ENCODE assay signal across 21 mouse cellular contexts in the genomic region with DNA sequence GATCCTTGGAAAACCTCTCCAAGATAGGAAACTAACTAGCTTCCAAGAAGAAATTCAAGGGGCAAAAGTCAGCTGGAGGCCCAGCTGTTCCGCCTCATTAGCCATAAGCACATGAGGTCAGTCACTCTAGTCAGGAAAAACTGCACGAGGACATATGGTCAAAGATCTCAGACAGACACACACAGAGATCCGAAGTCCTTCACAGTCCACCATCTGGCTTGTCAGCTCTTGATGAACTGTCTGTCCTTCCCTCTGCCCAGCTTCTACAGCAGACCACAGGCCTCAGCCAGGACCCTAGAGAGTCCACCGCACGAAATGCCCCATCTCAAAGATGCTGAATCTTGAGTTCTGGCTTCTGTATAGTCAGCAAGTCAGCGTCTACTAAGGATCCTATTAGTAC. TPM values are rescaled to one million over a fixed set of nuclear protein-coding genes. Genes with fewer than 3 reads are reported as not detected.
DNase-seq lines count a peak whose midpoint lies in the region; ATAC-seq lines count a peak whose summit lies in the region.
"Had no signal": no experiment of that assay in that cellular context is flagged by ENCODE, and none has a peak within 500 bp of the region (broad histone marks: within the 10 kb centered on the region; RNA-seq: fewer than 3 reads in every experiment).

No protein-coding gene starts in this region.

- WGBS in lung, embryonic 16.5 days, result 64% methylated on average over 6 of the region's 6 CpGs
- WGBS in kidney, embryonic 16.5 days, result 19% methylated on average over 6 of the region's 6 CpGs
- WGBS in hindbrain, embryonic 14.5 days, result 64% methylated on average over 6 of the region's 6 CpGs
- WGBS in midbrain, embryonic 16.5 days, result 83% methylated on average over 6 of the region's 6 CpGs

- H3K4me2 ChIP-seq in lung, embryonic 16.5 days (ENCODE audit: low read depth, low read length), result no peak overlapping the region
- no peak overlapping the region for H3K4me2 ChIP-seq in kidney, embryonic 16.5 days (replicated peaks; ENCODE audit: low read depth, low read length)
- H3K4me2 ChIP-seq in hindbrain, embryonic 14.5 days (replicated peaks), result no peak overlapping the region
- H3K4me2 ChIP-seq in midbrain, embryonic 16.5 days (ENCODE audit: low read length), result no peak overlapping the region
- H3K4me2 ChIP-seq: forebrain, embryonic 13.5 days; heart, embryonic 15.5 days; midbrain, embryonic 12.5 days had no signal

- H3K4me3 ChIP-seq in lung, embryonic 16.5 days (ENCODE audit: low read length), result no peak overlapping the region
- H3K4me3 ChIP-seq in kidney, embryonic 16.5 days (ENCODE audit: low read length), result no peak overlapping the region
- no peak overlapping the region for H3K4me3 ChIP-seq in hindbrain, embryonic 14.5 days (replicated peaks; ENCODE audit: low read length)
- H3K4me3 ChIP-seq in midbrain, embryonic 16.5 days (ENCODE audit: low read depth, low read length), result no peak overlapping the region
- H3K4me3 ChIP-seq: forebrain, embryonic 13.5 days; heart, embryonic 15.5 days; left cerebral cortex, adult 2 months; limb, embryonic 10.5 days; midbrain, embryonic 12.5 days had no signal

- H3K4me1 ChIP-seq in lung, embryonic 16.5 days (replicated peaks; ENCODE audit: control insufficient read depth, insufficient read depth, low read length), result 0 out of 2 replicates have a peak, but pooled peaks cover 4% of the 10 kb centered on the region
- H3K4me1 ChIP-seq in kidney, embryonic 16.5 days (ENCODE audit: insufficient read depth, low read length), result peaks cover 36% of the 10 kb centered on the region
- no peaks in the 10 kb centered on the region for H3K4me1 ChIP-seq in hindbrain, embryonic 14.5 days (replicated peaks; ENCODE audit: control insufficient read depth, insufficient read depth, low read length)
- no peaks in the 10 kb centered on the region for H3K4me1 ChIP-seq in midbrain, embryonic 16.5 days (ENCODE audit: control insufficient read depth, insufficient read depth, low read length)
- H3K4me1 ChIP-seq: forebrain, embryonic 13.5 days; midbrain, embryonic 12.5 days had no signal

- H3K9me3 ChIP-seq in lung, embryonic 16.5 days (ENCODE audit: control insufficient read depth, low read length), result no peaks in the 10 kb centered on the region
- no peaks in the 10 kb centered on the region for H3K9me3 ChIP-seq in kidney, embryonic 16.5 days (ENCODE audit: low read length)
- no peaks in the 10 kb centered on the region for H3K9me3 ChIP-seq in hindbrain, embryonic 14.5 days (ENCODE audit: control insufficient read depth, low read length)
- H3K9me3 ChIP-seq in midbrain, embryonic 16.5 days (replicated peaks; ENCODE audit: control insufficient read depth, low read length, poor library complexity, severe bottlenecking), result no peaks in the 10 kb centered on the region
- H3K9me3 ChIP-seq: forebrain, embryonic 13.5 days; heart, embryonic 15.5 days; limb, embryonic 10.5 days; midbrain, embryonic 12.5 days had no signal

- H3K36me3 ChIP-seq in lung, embryonic 16.5 days (ENCODE audit: control insufficient read depth, insufficient read depth, low read length), result no peaks in the 10 kb centered on the region
- no peaks in the 10 kb centered on the region for H3K36me3 ChIP-seq in kidney, embryonic 16.5 days (ENCODE audit: insufficient read depth, low read length)
- H3K36me3 ChIP-seq in hindbrain, embryonic 14.5 days (replicated peaks; ENCODE audit: control insufficient read depth, insufficient read depth), result no peaks in the 10 kb centered on the region
- H3K36me3 ChIP-seq in midbrain, embryonic 16.5 days (ENCODE audit: control insufficient read depth, insufficient read depth, low read length), result no peaks in the 10 kb centered on the region
- H3K36me3 ChIP-seq: heart, embryonic 15.5 days; limb, embryonic 10.5 days; midbrain, embryonic 12.5 days had no signal

- no peaks in the 10 kb centered on the region for H3K27me3 ChIP-seq in lung, embryonic 16.5 days (ENCODE audit: control insufficient read depth, insufficient read depth, low read depth, low read length)
- H3K27me3 ChIP-seq in kidney, embryonic 16.5 days (ENCODE audit: insufficient read depth, low read length), result no peaks in the 10 kb centered on the region
- no peaks in the 10 kb centered on the region for H3K27me3 ChIP-seq in hindbrain, embryonic 14.5 days (ENCODE audit: control insufficient read depth, insufficient read depth, low read length)
- H3K27me3 ChIP-seq in midbrain, embryonic 16.5 days (ENCODE audit: control insufficient read depth, insufficient read depth, low read depth, low read length), result no peaks in the 10 kb centered on the region
- H3K27me3 ChIP-seq: forebrain, embryonic 13.5 days; heart, embryonic 15.5 days; midbrain, embryonic 12.5 days had no signal

- H3K27ac ChIP-seq in lung, embryonic 16.5 days (ENCODE audit: low read length), result no peak overlapping the region
- peak overlapping the region; percentile 67; the same call in 1 of the 2 replicates for H3K27ac ChIP-seq in kidney, embryonic 16.5 days (ENCODE audit: low read length)
- no peak overlapping the region for H3K27ac ChIP-seq in hindbrain, embryonic 14.5 days
- H3K27ac ChIP-seq in midbrain, embryonic 16.5 days (ENCODE audit: low read length), result no peak overlapping the region
- H3K27ac ChIP-seq: forebrain, embryonic 13.5 days; heart, embryonic 15.5 days; left cerebral cortex, adult 2 months; limb, embryonic 10.5 days; midbrain, embryonic 12.5 days had no signal

- ATAC-seq in lung, embryonic 16.5 days (ENCODE audit: low read depth), result peak; percentile 17; the same call in 1 of the 2 replicates
- ATAC-seq in kidney, embryonic 16.5 days (ENCODE audit: low FRiP score, low TSS enrichment), result peak; percentile 61
- ATAC-seq in hindbrain, embryonic 14.5 days (ENCODE audit: low FRiP score), result no peak
- ATAC-seq in midbrain, embryonic 16.5 days, result no peak
- ATAC-seq: forebrain, embryonic 13.5 days; inflammation-experienced regulatory T-cells, adult 6 months; liver, postnatal 0 days had no signal

- H3K9ac ChIP-seq in lung, embryonic 16.5 days (ENCODE audit: low read length), result no peak overlapping the region
- H3K9ac ChIP-seq in kidney, embryonic 16.5 days (replicated peaks; ENCODE audit: low read length), result no peak overlapping the region
- H3K9ac ChIP-seq in hindbrain, embryonic 14.5 days, result no peak overlapping the region
- H3K9ac ChIP-seq in midbrain, embryonic 16.5 days (ENCODE audit: low read depth, low read length), result no peak overlapping the region
- H3K9ac ChIP-seq: forebrain, embryonic 13.5 days; heart, embryonic 15.5 days; liver, postnatal 0 days; midbrain, embryonic 12.5 days had no signal

- no peak for DNase-seq in lung, postnatal 25 days (ENCODE audit: low spot score)
- DNase-seq in kidney, adult 11 months, result peak; percentile 90
- DNase-seq in mesoderm, embryonic 11.5 days (ENCODE audit: low read depth, low spot score), result peak; percentile 64
- DNase-seq in frontal cortex, postnatal 36 days (ENCODE audit: low spot score in 2 of 2), result no peak
- DNase-seq in hindbrain, embryonic 14.5 days (ENCODE audit: low spot score), result no peak
- DNase-seq: adrenal gland, postnatal 25 days; cerebellum, adult 11 months; cerebellum, postnatal 14 days; gastrocnemius, postnatal 36 days; layer of hippocampus, adult 9-11 months; liver, postnatal 0 days; lung, postnatal 4 days had no signal

RNA-seq across cellular contexts. Expression of gene Oxa1l, which starts 26.9 kb away (rescaled TPM):
- polyA plus RNA-seq in lung, embryonic 16.5 days (2015; fragmentation: Nextera tagmentation; extraction: Ambion mirVana), result 40.3 and 46.2 TPM in 2 replicates
- polyA plus RNA-seq in kidney, embryonic 16.5 days (2015; fragmentation: Nextera tagmentation; extraction: Ambion mirVana), result 60.2 and 63.7 TPM in 2 replicates
- 57.1 and 66.0 TPM in 2 replicates for polyA plus RNA-seq in hindbrain, embryonic 14.5 days (2014; fragmentation: Nextera tagmentation; extraction: Ambion mirVana)
- 51.8 and 53.1 TPM in 2 replicates for polyA plus RNA-seq in midbrain, embryonic 16.5 days (2015; fragmentation: Nextera tagmentation; extraction: Ambion mirVana)

RNA-seq across cellular contexts. Expression of gene Slc7a7, which starts 30.0 kb away (rescaled TPM):
- polyA plus RNA-seq in lung, embryonic 16.5 days (2015; fragmentation: Nextera tagmentation; extraction: Ambion mirVana), result 14.2 and 17.0 TPM in 2 replicates
- polyA plus RNA-seq in kidney, embryonic 16.5 days (2015; fragmentation: Nextera tagmentation; extraction: Ambion mirVana), result 15.7 and 15.8 TPM in 2 replicates
- 4.5 and 6.2 TPM in 2 replicates for polyA plus RNA-seq in hindbrain, embryonic 14.5 days (2014; fragmentation: Nextera tagmentation; extraction: Ambion mirVana)
- 4.3 and 4.9 TPM in 2 replicates for polyA plus RNA-seq in midbrain, embryonic 16.5 days (2015; fragmentation: Nextera tagmentation; extraction: Ambion mirVana)

RNA-seq across cellular contexts. Expression of gene Mrpl52, which starts 39.2 kb away (rescaled TPM):
- 258 and 287 TPM in 2 replicates for polyA plus RNA-seq in lung, embryonic 16.5 days (2015; fragmentation: Nextera tagmentation; extraction: Ambion mirVana)
- 202 and 227 TPM in 2 replicates for polyA plus RNA-seq in kidney, embryonic 16.5 days (2015; fragmentation: Nextera tagmentation; extraction: Ambion mirVana)
- 245 and 308 TPM in 2 replicates for polyA plus RNA-seq in hindbrain, embryonic 14.5 days (2014; fragmentation: Nextera tagmentation; extraction: Ambion mirVana)
- 247 and 252 TPM in 2 replicates for polyA plus RNA-seq in midbrain, embryonic 16.5 days (2015; fragmentation: Nextera tagmentation; extraction: Ambion mirVana)

RNA-seq across cellular contexts. Expression of gene Mmp14, which starts 43.9 kb away (rescaled TPM):
- polyA plus RNA-seq in lung, embryonic 16.5 days (2015; fragmentation: Nextera tagmentation; extraction: Ambion mirVana), result 176 and 183 TPM in 2 replicates
- polyA plus RNA-seq in kidney, embryonic 16.5 days (2015; fragmentation: Nextera tagmentation; extraction: Ambion mirVana), result 152 and 156 TPM in 2 replicates
- polyA plus RNA-seq in hindbrain, embryonic 14.5 days (2014; fragmentation: Nextera tagmentation; extraction: Ambion mirVana), result 43.6 and 47.3 TPM in 2 replicates
- 43.5 and 43.9 TPM in 2 replicates for polyA plus RNA-seq in midbrain, embryonic 16.5 days (2015; fragmentation: Nextera tagmentation; extraction: Ambion mirVana)

Comparison
In these comparisons a context has a peak if more than half of its experiments do, and no peak if none do; other contexts are left out.
1. ATAC-seq: peak in lung, embryonic 16.5 days (single experiment) and kidney, embryonic 16.5 days (single experiment); none in hindbrain, embryonic 14.5 days (single experiment) and midbrain, embryonic 16.5 days (single experiment).
2. DNase-seq: peak in kidney, adult 11 months (single experiment) and mesoderm, embryonic 11.5 days (single experiment); none in lung, postnatal 25 days (single experiment), frontal cortex, postnatal 36 days (0 of 2) and hindbrain, embryonic 14.5 days (single experiment).